Comparison of ENCODE assay signal across 8 mouse cellular contexts in genomic region chr4:141286860-141287517, GRCm38 (mm10). TPM values are rescaled to one million over a fixed set of nuclear protein-coding genes. Genes with fewer than 3 reads are reported as not detected.
DNase-seq lines count a peak whose midpoint lies in the region; ATAC-seq lines count a peak whose summit lies in the region.

No protein-coding gene starts in this region.

- intact Hi-C loops in heart, postnatal 10 days (cut with DNase I): no loop called here

- peaks cover 30% of the 10 kb centered on the region for H3K4me1 ChIP-seq in heart, embryonic 15.5 days (replicated peaks)

- 0 out of 2 replicates have a peak overlapping the region, but pooled peaks have one; percentile 4 for H3K9ac ChIP-seq in heart, embryonic 15.5 days

- H3K27ac ChIP-seq in heart, embryonic 15.5 days: no peak overlapping the region

- H3K4me3 ChIP-seq in heart, embryonic 15.5 days: peak overlapping the region; percentile 4; the same call in 1 of the 2 replicates

- H3K4me2 ChIP-seq in heart, embryonic 15.5 days: peak overlapping the region; percentile 48

- H3K9me3 ChIP-seq in heart, embryonic 15.5 days (replicated peaks): no peaks in the 10 kb centered on the region

- no peak for DNase-seq in heart, postnatal 10 days
- DNase-seq in kidney, postnatal 10 days: peak; percentile 76
- peak; percentile 76 to 87 for DNase-seq in lung, postnatal 4 days
- DNase-seq in layer of hippocampus, postnatal 10 days (ENCODE audit: low spot score in 2 of 2): no peak
- DNase-seq in ovary, postnatal 14 days (ENCODE audit: low spot score): no peak

- 10% methylated on average over 20 of the region's 20 CpGs for WGBS in heart, embryonic 15.5 days

- no peak; the same call in 1 of the 2 replicates for ATAC-seq in heart, embryonic 15.5 days (replicated peaks; ENCODE audit: insufficient number of reproducible peaks, insufficient read depth, low FRiP score, low read depth)
- peak; percentile 18 for ATAC-seq in common myeloid progenitor, adult 5-6 weeks (replicated peaks; ENCODE audit: low read depth, poor library complexity, severe bottlenecking)
- ATAC-seq in CD4-positive, CD25-positive, alpha-beta regulatory T cell, adult 4 months: no peak

- no peaks in the 10 kb centered on the region for H3K36me3 ChIP-seq in heart, embryonic 15.5 days

- H3K27me3 ChIP-seq in heart, embryonic 15.5 days: peaks cover 44% of the 10 kb centered on the region

RNA-seq across cellular contexts. Expression of gene Epha2, which starts 14.1 kb away (rescaled TPM):
- polyA plus RNA-seq in heart, embryonic 15.5 days (2015; fragmentation: Nextera tagmentation; extraction: Ambion mirVana): 2.7 and 4.2 TPM in 2 replicates
- total RNA-seq in heart, postnatal 10 days (2021): 1 to 10 TPM; 8.1 TPM
- total RNA-seq in common myeloid progenitor, adult 5-6 weeks (2017): 0.29 and 1.2 TPM in 2 replicates
- under 1 TPM in 1 of 2 experiments, not detected in 1; 0.34 TPM for polyA plus RNA-seq in CD4-positive, CD25-positive, alpha-beta regulatory T cell, adult 4 months (2017; shearing (Covaris generic))
- 1 to 10 TPM; 2.5 to 2.7 TPM for total RNA-seq in layer of hippocampus, postnatal 10 days (2021)

RNA-seq across cellular contexts. Expression of gene Arhgef19, which starts 47.7 kb away (rescaled TPM):
- 3.2 and 5.7 TPM in 2 replicates for polyA plus RNA-seq in heart, embryonic 15.5 days (2015; fragmentation: Nextera tagmentation; extraction: Ambion mirVana)
- total RNA-seq in heart, postnatal 10 days (2021): 10 to 100 TPM; 11.6 to 14.7 TPM
- not detected in 2 replicates for total RNA-seq in common myeloid progenitor, adult 5-6 weeks (2017)
- polyA plus RNA-seq in CD4-positive, CD25-positive, alpha-beta regulatory T cell, adult 4 months (2017; shearing (Covaris generic)): not detected
- 1 to 10 TPM; 5.8 to 6.7 TPM for total RNA-seq in layer of hippocampus, postnatal 10 days (2021)

Comparison
In these comparisons a context has a peak if more than half of its experiments do, and no peak if none do; other contexts are left out.
1. DNase-seq: peak in kidney, postnatal 10 days (single experiment) and lung, postnatal 4 days (2 of 2); none in heart, postnatal 10 days (0 of 2), layer of hippocampus, postnatal 10 days (0 of 2) and ovary, postnatal 14 days (single experiment).